Mouse (Mus musculus) adrenal gland, adult 18-20 months (tissue): ENCODE measurements around the gene Vwa3b. TPM values are rescaled to one million over a fixed set of nuclear protein-coding genes. Genes with fewer than 3 reads are reported as not detected.

Source experiments
- DNase-seq, 2 experiments: peaks; one replicate each; pipeline ENCODE4 v3.0.0; 2021 to 2022; ENCODE audit warnings: low spot score in 2 of 2
- total RNA-seq, 2 experiments: library from RNA; stranded (reverse); gene quantifications; 1 replicate in 1 of 2; 2 replicates in 1 of 2; pipeline ENCODE4 v1.2.3; 2021

Gene Vwa3b
- total RNA-seq, 2 experiments from 2014 or later = 0.58 to 1.4 TPM

DNA sequence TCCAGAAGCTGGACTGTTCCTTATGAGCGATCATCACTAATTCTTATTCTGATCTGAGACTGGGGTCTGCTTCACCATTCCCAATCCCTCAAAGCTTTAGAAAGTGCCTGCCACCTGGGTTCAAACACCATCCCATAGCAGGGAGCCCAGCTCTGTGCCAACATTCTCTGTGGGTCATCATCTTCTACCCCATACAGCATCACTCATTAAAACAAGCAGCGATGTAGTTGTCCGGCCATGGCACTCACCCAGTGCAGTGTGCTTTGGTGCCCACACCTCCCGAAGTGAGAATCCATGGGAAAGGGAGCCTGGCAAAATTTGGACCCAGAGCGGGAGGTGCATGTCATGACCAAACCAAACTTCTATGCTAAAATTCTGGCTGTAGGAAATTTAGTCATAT lies 193.2 kb downstream of the Vwa3b start:
- no peak for DNase-seq

DNA sequence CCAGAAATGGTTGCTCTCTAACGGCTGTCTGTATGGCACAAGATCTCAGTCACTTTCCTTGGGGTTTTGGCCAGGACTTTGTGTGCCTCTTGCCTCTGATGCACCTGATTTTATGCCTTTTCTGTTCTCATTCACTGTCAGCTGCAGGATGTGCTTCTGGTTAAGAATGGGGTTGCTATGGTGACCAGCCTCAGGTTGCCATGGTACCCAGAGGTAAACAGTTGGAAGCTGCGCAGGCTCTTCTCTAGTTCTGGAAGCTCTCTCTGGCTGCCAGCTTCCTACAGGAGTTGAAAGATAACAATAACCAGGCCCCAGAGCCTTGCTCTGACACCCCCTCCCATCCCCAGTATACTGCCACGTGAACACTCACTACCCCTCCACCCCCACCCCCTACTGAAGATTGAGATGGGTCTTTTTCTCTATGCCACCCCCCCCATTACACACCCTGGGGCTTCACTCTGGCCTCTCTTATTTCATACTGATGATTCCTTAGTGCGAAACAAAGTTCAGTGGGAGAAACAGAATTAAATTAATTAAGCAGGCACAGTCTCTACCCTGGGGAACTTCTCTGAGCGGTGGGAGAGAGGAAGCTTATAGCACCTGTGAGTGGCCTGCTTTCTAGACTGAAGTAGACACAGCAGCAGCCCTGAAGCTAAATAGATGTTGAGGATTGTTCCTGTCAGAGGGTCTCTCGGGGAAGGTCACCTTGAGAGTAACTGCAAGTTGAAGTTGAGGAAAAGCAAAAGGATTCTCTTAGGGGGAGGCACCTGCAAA lies 193.9 kb downstream of the Vwa3b start:
- no peak for DNase-seq

DNA sequence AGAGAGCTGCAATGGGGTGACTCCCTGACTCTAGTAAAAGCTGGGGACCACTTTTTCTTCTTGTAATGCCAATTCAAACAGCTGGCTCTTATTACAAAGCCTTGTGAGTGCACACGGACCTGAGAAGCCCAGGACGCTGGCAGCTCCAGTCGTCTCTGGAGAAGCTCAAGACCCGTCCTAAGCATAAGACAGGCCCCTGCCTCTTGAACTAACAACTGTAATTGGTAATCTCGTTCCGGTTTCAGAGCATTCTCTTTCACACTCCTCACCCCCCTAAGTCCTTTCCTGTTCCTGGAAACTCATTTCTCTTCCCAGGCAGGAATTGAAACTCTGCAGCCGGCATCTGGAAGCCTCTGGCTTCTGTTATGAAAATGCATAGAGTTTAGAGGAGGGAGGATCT lies 195.6 kb downstream of the Vwa3b start:
- no peak for DNase-seq

DNA sequence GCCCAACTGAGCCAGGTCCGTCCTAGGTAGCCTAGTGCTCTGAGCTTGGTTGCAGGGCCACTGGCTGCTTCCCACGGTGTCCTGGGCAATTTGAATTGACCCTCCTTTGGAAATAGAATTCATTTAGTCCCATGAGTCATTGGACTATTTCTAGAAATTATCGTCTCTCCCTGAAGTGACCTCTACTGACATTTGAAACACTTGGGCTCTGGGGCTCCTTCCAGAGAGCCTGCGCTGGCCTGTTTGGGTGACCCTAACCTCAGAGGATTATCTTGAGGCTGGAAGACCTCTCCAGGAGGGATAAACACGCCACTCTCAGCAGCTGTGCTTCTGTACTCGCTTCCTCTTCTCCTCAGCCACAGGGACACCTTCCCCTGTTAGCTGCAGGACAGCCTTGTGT lies 204.0 kb downstream of the Vwa3b start:
- no peak for DNase-seq

DNA sequence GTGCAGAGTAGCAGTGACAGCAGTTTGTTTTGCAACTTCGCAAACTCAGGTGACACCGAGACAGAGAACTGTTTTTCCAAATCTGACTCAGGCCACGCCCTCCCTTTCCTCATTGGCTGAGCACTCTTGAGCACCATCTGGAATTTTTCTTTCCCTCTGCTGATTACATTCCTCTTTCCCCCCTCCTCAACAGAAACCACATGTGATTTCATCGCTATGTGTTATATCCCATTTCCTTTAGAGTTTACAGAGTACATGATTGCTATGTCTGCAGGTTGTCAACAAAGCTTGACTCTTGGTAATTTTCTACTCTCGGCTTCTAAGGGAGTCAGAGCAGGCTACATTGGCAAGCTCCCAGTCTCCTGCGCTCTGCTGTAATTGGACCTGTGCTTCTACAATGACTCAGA lies 204.9 kb downstream of the Vwa3b start:
- no peak for DNase-seq

Other genes starting within 250 kb of the Vwa3b start
- 10 to 100 TPM; 37.2 to 44.1 TPM for gene Tmem131, start 82.9 kb upstream of the Vwa3b start, total RNA-seq
- gene Cnga3, start 187.8 kb downstream of the Vwa3b start, total RNA-seq = 1 to 10 TPM; 1.8 to 2.0 TPM